Mouse (Mus musculus): ENCODE results near the gene Mrps6.

- no peak for TF ChIP-seq CTCF (IDR thresholded peaks at IDR 0.05; ENCODE audit: control insufficient read depth, insufficient read depth, insufficient read length)
- TF ChIP-seq MAX (IDR thresholded peaks at IDR 0.05), result no peak
- no peak for TF ChIP-seq MYOD1 (IDR thresholded peaks at IDR 0.05; ENCODE audit: control insufficient read depth, insufficient read length, low read depth)
- no peak for TF ChIP-seq FOSL1 (IDR thresholded peaks at IDR 0.05; ENCODE audit: insufficient read depth, low read length, poor library complexity, severe bottlenecking)
- no peak for TF ChIP-seq USF1 (IDR thresholded peaks at IDR 0.05; ENCODE audit: low read depth)
Observed at GRCm38 (mm10) chr16:92076797-92077196, 18.7 kb downstream of the Mrps6 start.
